Mouse (Mus musculus): ENCODE data around the gene Usmg5. TPM values are rescaled to one million over a fixed set of nuclear protein-coding genes. Genes with fewer than 3 reads are reported as not detected.

The Usmg5 gene
- total RNA-seq, 2 experiments from 2014 or later: 1,048 to 1,221 TPM

DNA sequence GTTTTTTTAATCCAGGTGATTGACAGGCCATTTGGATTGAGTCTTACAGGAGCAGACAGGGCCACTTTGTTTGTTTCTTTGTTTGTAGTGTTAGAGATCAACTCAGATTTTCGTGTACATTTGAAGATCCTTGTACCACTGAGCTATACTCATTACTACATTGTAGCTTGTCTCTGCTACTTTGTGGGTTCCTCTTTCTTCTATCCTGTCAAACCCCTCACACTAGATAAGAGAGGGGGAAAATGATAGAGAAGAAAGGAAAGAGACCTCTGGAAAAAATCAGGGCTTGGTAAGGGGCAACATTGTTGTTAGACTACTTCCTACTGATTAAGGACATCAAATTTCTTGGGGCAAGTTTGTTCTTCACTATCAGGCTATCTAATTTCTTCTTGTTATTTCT is 32.8 kb downstream of the Usmg5 start:
- no peak for DNase-seq

DNA sequence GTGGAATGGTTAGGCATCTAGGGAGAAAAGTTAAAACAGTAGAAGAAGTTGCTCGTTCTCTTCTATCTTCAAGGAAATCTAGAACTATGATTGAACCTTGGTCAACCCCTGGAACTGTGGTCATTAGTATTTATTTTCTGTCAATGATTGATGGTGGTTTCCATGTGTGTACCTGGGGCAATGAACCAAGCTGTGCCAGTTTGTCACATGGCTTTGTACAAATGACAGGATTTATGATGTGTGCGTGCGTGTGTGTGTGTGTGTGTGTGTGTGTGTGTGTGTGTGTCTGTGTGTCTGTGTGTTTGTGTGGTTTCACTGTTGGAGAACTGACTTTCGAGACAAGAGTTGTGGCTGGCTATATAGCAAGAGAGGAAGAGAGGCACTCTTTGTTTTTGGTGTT is 37.0 kb downstream of the Usmg5 start:
- no peak for DNase-seq

DNA sequence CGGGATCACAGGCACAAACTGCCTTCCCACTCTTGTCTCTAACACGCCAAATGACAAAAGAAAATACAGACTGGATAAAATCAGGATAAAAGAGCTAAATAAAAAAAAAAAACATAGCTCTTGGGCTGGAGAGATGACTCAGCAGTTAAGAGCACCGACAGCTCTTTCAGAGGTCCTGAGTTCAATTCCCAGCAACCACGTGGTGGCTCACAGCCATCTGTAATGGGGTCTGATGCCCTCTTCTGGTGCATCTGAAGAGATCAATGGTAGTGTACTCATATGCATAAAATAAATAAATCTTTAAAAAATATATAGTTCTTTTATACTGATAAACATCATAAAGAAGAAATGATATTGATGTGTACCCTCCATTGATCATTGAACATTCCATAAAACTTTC is 37.5 kb downstream of the Usmg5 start:
- DNase-seq: no peak

- DNase-seq: peak; percentile 71
Measured at GRCm38 (mm10) chr19:47050271-47051032, 40.0 kb downstream of the Usmg5 start, which contains the start of gene Pcgf6. Gene Pcgf6 (minus strand): TSS chr19:47050906.

DNA sequence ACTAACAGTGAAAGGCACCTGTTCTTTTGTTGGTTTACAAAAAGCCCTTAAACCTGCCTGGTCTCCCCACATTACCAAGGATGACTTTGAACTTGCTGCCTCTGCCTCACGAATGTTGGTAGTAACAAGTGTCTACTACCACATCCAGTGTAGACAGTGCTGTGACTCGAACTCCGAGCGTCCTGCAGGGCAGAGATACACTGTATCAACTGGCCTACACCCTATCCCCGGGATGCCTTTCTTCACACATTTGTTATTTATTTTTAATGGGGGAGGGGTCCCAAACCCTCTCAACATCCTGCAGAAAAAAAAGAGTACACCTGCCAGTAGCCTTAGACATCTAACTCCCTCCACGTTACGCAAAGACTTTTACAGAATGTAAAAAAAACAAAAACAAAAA is 40.6 kb downstream of the Usmg5 start:
- no peak for DNase-seq

DNA sequence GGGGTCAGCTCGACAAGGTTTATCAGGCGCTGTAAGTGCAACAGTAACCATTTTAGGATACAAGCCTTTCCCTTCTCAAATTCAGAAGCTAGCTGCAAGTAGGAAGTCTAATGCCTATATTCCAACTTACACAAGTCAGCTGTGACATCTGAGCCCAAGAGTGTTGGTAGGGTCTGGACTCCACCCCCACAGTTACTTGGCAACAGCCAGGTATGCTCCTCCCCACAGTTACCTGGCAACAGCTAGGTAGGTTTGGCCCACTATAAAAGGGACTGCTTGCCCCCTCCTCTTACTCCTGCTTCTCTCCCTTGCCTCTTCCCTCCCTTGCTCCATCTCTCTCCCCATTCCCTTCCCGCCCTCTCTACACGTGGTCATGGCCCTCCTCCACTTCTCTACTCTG is 41.4 kb downstream of the Usmg5 start:
- no peak for DNase-seq

DNA sequence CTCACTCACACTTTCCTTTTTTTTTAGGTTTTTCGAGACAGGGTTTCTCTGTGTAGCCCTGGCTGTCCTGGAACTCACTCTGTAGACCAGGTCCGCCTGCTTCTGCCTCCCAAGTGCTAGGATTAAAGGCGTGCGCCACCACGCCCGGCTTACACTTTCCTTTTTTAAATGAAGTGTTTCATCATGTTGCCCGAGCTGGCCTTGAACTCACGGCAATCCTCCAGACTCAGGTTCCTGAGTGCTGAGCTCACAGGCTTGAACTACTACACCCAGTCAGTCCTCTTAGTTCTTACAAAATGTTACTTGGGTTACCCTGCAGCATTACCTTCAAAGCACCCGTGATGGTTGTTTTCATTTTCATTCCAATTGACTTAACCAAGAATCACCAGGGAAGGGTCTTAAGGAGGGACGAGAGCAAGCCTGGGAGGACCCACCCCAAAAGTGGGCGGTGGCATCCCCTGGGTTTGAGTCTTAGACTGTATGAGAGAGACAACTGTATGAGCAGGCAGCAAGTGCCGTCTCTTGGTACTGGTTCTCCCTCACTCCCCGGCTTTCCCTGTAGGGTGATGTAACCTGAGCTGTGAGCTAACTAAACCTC is 43.1 kb downstream of the Usmg5 start:
- no peak for DNase-seq

- no peak for DNase-seq
Measured at GRCm38 (mm10) chr19:47046343-47046742, 44.1 kb downstream of the Usmg5 start.

GRCm38 (mm10) chr19:47043608-47044007 is 46.8 kb downstream of the Usmg5 start:
- no peak for DNase-seq

DNA sequence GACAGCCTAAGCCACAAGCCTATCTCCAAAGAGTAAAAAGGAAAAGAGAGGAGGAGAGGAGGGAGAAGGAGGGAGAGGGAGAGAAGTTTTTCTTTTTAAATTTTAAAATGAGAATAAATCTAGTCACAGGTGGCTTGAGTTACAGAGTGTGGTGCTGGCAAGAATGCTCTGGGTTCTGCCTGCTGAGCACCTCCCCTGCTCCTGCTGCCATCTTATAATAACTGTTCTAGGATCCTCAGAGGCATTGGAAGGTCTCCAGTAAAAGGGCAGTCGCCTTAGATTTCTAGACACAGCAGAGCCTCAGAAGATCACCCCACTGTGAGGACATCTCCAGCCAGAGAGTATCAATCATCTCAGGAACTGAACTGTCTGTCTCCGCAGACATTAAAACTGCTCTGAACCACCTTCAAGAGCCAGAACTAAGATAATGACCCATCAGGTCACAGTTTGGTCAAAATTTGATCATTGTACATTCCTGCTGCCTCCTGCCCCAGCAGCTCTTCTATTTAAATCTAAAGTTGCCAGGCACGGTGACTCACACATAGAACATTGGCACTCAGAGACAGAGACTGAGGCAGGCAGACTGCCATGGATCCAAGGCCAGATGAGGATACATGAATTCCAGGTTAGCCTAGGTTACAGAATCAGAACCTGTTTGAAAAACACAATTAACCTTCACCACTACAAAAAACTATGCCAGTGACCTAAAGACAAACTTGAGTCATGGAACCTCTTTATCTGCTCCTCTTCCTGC is 49.5 kb downstream of the Usmg5 start:
- DNase-seq: no peak

DNA sequence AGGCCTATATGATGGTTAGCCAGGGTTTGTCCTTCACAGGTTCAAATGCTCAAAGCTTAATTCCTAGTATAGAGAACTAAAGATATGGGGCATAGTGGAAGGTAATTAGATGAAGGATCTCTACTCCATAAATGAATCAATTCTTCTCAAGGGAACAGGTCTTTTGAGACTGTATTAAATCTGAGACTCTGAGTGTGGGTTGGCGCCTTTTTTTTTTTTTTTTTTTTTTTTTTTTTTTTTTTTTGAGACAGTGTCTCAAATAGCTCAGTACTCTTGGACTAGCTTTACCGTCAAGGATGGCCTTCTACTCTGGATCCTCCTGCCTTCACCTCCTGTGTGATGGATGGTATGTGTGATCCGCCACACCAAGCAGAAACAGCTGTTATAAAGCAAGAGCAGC is 53.9 kb downstream of the Usmg5 start:
- no peak for DNase-seq

- DNase-seq: no peak
Measured at GRCm38 (mm10) chr19:47034916-47035315, 55.5 kb downstream of the Usmg5 start.

Other genes starting within 250 kb of the Usmg5 start
- gene Ina, start 75.9 kb downstream of the Usmg5 start, total RNA-seq (2021): under 1 TPM; 0.38 to 0.40 TPM
- 10 to 100 TPM; 33.4 to 34.7 TPM for gene Nt5c2, start 75.5 kb downstream of the Usmg5 start, total RNA-seq (2021)
- gene Pcgf6, start 39.7 kb downstream of the Usmg5 start, total RNA-seq (2021): 1 to 10 TPM; 3.1 to 4.4 TPM
- 1 to 10 TPM; 2.4 to 3.1 TPM for gene Taf5, start 22.9 kb downstream of the Usmg5 start, total RNA-seq (2021)
- gene Pdcd11, start 121 bp upstream of the Usmg5 start, total RNA-seq (2021): 10 to 100 TPM in 1 of 2 experiments, 1 to 10 TPM in 1; 8.4 to 11.8 TPM
- 1 to 10 TPM; 3.1 to 4.1 TPM for gene Calhm2, start 47.6 kb upstream of the Usmg5 start, total RNA-seq (2021)
- gene Calhm1, start 53.6 kb upstream of the Usmg5 start, total RNA-seq (2021): not detected
- gene Calhm3, start 67.1 kb upstream of the Usmg5 start, total RNA-seq (2021): not detected
- 10 to 100 TPM; 49.9 to 64.5 TPM for gene Neurl1a, start 88.2 kb upstream of the Usmg5 start, total RNA-seq (2021)

Measured in gastrocnemius, postnatal 10 days (tissue).